Mouse (Mus musculus) cerebellum, postnatal 25 days (tissue): ENCODE results near the gene a.

Experiments
- DNase-seq, 2 experiments: peaks; one replicate each; pipeline ENCODE4 v3.0.0; 2021; ENCODE audit warnings: mixed read lengths in 2 of 2

The a gene

DNA sequence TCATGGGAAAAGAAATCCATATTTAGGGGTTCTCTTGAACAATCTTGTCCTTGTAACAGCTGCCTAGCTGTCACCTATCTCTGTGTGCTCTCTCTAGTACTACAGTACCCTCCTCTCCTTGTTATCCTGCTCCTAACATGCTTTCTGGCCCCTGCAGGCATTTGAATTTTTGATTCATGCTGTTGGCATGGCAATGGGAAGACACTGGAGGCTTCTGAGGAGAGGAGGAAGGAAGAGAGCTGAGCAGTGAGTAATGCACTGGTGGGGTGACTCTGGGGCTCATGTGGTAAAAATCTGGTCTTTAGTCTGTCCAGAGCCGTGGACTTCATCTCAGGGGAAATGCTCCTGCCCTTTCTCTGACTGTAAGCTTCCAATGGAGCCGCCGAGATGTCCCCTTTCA is 5.9 kb upstream of the a start:
- DNase-seq = no peak

DNA sequence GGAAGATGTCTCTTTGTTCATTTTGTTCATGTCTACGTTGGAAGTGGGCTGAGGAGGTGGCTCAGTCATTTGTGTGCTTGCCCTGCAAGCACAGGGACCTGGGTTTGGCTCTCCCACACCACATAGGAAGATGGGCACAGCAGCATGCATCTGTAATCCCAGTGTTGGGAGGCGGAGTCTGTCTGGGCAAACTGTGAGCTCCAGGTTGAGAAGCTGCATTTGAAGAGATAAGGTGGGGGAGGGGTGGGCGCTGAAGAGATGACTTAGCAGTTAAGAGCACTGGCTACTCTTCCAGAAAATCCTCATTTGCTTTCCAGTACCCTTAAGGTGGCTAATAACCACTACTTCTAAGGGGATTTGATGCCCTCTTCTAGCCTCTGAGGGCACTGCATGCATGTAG is 5.0 kb upstream of the a start:
- DNase-seq = no peak

DNA sequence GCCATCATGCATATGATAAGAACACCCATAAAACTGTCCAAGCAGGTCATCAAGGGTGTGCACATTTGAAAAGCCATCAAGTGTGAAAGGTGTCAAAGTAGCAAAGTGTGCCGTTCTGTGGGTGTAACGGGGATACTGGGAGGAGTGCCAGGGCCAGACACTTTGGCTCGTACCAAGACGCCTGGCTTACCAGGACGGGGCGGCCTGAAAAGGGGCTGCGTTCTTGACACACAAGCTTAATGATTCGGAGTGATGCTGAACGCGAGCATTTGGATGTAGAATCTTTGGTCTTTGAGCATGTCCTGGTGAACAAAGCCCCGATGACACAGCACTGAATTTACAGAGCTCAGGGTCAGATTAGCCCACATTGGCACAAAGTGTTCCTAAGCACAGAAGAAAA is 4.4 kb upstream of the a start:
- DNase-seq = no peak

DNA sequence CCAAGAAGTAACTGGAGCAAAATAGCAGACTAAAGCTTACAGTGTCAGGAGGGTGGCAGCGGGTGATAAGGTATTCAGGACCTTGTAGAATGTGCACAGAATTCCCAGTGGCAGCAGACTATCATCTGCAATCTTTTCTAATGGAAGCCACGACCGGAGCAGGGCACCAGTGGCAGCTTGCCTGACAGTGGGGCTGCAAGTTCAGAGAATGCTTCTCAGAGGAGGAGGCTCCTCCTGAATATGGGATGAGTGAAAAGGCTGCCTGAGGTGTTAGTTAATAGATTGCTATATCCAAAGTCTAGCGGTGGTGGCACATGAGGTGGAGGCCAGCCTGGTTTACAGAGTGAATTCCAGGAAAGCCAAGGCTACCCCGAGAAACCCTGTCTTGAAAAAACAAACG is 1.8 kb upstream of the a start:
- no peak for DNase-seq

DNA sequence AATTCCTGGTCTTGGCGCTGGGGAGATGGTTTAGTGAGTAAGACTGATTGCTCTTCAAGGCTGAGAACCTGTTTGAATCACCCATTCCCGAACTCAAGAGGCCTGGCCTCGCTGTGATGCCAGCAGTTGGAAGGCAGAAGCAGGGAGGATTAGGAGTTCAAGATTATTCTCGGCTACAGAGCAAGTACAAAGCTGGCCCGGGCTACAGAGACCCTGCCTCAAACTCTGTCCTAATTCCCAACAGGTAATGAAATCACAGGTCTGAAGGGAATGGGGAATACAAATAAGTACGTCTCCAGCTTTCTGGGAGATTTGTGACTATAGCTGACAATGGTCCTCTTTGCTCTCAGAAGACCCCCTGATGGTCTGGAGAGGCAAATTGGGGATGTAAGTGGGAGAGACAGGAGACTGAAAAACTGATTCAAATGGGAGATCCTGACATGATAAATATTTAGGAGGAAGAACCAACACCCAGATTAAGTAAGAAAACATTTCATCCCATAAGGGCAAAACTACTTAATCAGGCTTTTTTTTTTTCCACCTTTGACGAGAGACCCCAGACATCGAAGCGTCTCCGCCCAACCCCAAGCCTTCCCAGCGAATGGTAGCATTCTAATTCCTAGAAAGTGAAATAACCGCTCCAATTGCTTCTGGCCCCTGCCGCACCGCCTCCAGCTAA is 1.1 kb upstream of the a start:
- peak in 1 of 2 experiments; percentile 20 for DNase-seq

DNA sequence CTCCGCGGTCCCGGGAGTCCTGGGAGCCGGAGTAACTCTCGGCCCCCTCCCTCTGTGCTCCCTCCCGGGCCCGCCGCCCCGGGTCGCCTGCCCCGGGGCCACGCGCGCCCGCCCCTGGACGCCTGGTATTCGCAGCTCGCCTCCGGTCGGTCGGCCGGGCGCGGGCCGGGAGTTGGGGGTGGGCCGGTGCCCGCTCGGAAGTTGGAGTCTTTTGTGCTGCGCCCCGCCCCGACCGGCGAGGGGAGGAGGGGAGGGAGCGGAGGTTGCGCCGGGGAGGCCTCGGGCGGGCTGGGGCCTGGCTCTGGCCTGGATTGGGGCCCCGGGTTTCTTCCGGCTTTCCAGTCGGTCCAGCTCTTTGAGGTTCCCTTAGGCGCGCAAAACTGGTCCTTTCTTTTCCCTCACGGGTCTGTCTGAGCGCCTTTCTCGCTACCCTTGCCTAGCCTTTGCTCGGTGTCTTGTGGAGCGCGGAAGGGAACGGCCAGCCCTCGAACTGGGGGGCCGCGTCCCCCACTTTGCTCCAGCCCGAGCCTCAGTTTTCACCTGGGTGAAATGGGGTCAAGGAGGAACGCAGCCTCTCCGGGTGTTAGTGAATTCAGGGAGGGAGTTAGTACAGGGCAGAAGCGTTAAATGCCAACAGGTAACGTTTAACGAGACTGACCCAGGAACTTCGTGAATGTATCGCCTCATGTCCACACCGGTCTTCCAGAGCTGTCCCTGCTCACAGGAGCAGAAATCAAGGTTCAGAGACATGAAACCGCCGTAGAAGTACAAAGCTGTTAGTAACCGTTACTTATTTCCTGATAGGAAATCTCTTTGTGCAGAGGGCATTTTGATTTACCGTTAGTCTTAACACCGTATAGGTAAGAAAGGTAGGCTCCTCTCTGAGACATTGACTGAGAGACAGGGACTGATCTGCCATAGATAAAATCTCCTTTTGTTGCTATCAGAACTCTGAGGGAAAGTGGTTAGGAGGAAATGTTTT is 750 bp downstream of the a start:
- peak; percentile 73 to 82 for DNase-seq

DNA sequence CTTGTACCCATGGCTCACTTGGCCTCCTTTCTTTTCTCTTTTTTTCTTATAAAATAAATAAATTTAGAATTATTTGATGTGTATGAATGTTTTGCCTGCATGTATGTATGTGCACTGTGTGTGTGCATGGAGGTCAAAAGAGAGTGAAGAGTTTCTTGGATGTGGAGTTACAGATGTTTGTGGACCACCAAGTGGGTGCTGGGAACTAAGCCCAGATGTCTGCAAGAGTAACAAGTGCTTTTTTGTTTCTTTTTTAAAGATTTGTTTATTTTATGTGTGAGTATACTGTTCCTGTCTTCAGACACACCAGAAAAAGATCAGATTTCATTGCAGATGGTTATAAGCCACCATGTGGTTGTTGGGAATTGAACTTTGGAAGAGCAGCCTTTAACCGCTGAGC is 12.2 kb downstream of the a start:
- no peak for DNase-seq

DNA sequence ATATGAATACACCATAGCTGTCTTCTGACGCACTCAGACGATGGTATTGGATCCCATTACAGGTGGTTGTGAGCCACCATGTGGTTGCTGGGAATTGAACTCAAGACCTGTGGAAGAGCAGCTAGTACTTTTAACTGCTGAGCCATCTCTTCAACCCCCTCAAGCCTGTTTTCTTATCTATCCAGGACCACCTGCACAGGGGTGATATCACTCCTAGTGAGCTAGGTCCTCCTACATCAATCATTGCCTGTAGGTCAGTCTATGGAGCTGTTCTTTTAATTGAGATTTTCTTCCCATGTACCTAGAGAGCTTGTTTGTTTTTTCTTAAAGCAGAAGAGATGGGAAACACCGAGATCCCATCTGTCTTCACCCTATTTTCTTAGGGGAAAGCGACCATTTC is 12.6 kb downstream of the a start:
- DNase-seq = no peak

DNA sequence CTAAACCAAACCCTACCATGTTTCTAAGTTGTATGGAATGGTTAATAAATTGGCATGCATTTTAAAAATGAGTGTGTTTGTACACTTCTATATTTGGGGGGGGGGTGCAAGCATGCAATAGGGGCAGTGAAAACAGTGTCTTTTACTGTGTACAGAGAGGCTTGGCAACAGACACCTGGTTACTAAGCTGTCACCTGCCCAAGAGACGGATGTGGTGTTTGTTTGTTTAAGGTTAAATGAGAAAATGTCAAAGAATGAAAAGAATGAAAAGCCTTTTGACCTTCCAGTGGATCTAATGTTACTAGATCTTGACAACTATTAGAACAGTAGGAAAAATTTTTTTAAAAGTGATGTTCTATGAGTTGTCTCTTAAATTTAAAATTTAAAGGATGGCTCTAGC is 16.5 kb downstream of the a start:
- no peak for DNase-seq

DNA sequence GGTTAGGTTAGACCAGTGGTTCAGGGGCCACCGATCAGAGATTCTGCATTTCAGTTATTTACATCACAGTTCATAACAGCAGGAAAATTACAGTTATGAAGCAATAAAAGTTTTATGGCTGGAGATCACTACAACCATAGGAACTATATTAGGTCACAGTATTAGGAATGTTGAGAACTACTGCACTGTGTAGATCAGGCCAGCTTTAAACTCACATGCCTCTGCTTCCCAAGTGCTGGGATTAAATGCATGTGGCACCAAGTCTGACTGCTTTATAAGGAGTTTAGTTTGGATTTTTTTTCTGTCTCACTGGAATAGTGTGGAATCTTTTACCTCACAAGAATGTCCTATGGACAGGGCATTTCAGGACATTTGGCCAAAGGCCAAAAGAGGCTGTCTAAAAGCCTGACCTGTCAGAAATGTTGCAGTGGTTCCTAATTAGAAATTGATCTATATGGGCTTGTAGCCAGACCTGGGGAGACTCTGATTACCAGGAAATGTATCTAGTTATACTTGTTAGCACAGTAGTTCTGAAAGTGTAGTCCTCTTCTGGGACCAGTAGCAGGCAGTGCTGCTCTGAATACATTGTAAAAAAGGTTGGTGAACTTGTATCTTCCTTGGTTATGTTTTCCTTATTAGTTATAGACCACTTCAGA is 18.0 kb downstream of the a start:
- peak in 1 of 2 experiments; percentile 49 for DNase-seq

DNA sequence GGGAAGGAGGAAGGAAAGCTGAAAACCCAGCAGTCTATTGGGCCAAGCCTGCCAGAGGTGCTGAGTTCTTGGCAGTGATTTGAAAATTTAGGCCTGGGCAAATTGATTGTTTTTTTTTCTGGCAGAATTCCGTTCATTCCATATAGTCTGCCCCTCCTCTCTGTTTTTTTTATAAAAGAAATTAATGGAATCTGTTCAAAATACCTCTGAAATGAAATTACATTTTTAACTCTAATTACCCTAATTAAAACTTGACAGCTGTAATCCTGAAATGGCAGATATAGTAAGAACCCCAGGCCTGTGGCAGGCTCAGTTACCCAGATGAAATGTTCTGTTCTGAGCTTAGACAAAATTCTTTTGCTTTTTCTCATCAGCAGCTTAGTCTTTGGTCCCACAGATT is 19.6 kb downstream of the a start:
- DNase-seq = no peak

DNA sequence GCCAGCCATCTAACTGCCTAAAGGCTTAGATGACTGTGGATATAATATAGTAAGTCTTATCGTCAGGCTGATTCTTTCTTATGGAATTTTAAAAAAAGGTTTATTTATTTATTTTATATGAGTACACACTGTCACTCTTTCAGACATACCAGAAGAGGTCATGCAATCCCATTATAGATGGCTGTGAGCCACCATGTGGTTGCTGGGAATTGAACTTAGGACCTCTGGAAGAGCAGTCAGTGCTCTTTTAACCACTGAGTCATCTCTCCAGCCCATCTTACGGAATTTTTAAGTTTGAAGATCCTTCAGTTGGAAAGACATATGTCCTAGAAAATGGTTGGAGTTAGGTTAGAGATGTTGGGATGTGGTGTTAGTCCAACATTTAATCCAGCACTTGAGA is 22.2 kb downstream of the a start:
- DNase-seq = no peak

DNA sequence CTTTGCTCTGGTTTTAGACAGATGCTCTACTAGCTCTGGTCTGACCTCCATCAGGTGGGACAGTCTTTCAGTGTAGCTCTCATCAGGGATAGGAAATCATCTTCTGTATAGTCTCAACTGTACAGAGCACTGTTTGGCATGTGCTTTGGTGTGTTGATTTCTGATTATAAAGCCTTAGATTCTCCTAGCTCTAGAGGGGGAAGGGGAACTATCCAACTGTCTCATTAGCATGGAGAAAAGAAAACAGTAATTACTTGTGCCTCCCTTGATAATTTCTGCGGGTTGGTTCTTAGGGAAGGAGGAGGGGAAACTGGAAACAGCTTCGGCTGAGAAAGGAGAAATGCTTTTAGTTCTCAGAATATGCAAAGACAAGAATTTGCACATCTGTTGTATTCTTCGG is 25.9 kb downstream of the a start:
- no peak for DNase-seq

DNA sequence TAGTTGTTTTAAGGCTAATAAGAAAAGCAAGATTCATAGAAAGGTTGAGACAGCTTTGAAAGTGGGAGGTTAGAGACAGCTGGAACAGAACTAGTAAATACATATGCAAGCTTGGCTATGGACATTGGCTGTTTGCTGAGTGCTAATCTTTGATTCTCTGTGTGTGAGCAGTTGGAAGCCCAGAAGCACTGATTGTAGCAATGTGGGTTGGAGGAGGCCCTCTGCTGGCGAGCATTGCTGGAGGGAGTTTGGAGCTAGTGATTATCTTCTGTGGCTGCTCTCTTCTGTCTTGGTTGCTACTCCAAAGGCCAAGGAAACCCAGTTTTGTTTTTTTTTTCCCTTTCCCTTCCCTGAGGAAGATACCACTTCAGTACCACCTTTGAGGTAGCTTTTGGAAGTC is 26.6 kb downstream of the a start:
- DNase-seq = peak; percentile 64 to 74

DNA sequence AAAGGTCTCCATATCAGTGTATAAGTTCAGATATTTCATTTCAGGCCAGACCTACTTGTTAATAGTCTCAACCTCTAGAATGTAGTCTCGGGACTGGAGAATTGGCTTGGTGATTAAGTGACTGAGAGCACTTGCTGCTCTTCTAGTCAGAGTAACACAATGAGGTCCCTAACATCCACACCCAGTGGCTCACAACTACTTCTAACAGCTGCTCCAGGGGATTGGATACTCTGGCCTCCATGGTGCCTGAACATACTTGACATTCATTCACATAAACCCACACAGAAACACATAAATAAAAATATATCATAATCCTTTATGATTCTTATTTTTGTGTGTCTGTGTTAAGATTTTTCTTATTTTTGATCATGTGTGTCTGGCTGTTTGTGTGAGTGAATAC is 27.4 kb downstream of the a start:
- no peak for DNase-seq

DNA sequence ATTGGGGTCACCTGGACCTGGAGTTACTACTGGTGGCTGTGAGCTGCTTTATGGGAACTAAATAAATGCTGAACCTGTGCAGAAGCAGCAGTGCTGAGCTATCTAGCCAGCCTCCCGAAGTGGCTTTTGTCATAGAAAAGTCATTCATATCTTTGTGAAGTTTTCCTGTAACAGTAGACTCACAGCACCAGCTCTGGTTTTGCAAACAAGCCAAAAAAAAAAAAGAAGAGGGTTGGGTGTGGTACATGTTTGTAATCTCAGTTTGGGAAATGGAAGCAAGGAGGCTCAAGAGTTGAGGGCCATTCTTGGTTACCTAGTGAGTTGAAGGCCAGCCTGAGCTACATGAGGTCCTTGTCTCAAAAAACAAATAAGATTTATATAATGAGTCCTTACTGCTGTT is 29.1 kb downstream of the a start:
- no peak for DNase-seq

DNA sequence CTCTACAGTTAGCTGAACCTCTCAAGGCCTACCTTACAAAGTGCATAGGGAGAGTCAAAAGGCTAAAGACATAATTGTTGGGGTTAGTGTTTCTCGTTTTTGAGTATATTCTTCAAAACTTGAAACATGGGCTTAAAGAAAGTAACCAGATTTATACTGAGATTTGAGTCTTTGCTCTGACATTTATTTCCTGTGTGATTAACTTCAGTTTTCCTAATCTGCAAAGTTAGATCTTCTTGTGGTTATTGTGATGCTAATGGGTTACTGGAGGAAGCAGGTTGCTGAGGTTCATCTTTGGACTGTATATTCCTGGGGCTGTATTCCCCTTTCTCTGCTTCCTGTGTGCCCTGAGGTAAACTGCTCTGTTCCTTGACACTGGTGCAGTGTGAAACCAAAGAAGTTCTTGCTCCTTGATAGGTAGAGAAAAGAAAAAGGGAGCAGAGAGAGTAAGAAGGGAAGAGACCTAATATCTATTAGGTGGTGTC is 34.9 kb downstream of the a start:
- no peak for DNase-seq

DNA sequence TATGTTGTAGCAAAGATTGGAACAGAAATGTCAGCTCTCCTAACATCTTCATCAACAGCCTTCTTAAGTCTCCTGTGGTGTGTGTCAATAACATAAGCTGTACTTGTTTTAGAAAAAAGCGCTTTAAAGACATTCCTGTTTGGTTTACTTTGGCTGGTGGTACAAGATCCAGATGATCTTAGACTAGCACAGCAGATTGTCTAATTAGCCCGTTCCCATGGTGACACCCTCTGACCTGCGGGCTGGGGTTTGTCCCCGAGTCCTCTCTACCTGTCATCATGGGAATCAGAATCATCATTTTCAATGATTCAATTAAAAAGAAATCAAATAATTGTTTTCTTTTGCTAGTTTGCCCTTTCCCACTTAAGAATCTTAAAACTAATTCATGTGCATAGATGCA is 36.3 kb downstream of the a start:
- no peak for DNase-seq

DNA sequence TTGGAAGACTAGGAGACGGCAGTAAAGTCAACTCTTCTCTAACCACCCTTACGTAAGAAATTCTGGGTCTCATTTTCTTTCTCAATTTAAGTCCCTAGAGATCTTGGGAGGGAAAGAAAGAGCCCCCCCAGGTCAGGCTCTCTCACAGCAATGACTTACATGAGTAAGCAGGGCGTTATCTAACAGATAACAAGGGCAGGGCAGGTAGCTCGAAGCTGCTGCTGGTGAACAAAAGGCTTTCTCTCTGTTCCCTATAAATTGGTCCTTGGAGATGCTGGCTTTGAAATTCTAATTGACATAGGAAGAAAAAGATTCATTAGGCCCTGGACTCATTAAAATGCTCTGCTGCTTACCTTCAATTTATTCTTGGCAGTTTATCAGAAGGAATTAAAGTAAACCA is 41.3 kb downstream of the a start:
- DNase-seq = no peak

DNA sequence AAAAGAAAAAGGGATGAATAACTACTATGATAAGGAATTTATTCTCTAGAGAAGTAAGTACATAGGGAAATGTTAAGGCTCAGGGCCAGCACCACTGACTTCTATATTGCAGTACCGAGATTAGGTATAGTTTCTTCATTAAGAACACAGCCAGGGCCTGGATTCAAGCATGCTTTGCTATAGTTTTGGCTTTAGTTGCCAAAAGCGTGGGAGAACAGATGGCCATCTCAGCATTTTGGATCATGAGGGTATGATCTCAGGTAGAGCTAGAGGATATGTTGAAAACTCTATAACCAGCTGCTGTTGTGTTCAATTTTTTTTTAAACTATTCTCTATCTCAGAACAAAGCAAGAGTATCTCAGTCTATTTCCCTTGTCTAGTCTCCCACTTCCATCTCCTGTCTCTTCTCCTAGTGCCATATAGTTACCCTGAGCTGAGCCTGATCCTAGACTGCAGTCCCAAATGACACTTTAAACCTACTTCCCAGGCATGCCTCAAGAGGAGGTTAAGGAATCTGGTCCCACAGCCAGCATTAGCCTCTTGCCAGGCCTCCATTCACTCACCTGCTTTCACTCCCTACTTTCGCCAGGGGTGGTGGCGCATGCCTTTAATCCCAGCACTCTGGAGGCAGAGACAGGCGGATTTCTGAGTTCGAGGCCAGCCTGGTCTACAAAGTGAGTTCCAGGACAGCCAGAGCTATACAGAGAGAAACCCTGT is 43.1 kb downstream of the a start:
- peak; percentile 59 to 72 for DNase-seq

DNA sequence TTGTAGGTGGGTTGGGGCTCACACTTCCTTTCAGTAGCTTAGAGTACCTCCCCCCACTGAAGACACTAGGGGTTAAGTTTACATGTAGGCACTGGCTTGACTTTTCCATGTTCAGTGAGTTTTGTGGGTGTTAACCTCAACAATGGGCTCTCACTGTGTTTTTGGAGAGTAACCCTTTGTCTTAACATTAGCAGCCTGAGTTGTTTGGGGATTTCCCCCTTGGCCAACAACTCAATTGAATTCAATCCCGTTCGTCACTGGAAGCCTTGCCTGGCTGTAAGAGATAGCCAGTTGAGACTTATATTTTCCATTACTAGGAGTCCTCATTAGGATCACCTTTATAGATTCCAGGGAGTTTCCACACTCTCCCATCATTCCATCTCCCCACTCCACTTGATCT is 45.3 kb downstream of the a start:
- no peak for DNase-seq

DNA sequence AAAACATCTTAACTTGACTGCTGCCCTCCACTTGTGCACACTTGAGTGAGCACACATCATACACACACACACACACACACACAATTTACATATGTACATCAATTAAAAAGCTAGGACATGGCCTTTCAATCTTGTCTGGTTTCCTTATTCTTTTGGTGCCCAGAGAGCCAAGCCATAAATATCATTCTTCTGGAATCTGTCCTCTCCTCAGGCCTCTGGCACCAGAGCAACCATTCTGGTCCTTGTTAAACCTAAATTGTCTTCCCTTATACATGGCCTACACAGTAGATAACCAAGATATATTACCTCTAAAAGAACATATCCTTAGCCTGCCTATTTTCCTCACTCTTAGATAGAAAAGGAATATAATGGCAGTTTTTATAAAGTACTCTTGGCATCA is 56.9 kb downstream of the a start:
- DNase-seq = peak; percentile 37 to 54

DNA sequence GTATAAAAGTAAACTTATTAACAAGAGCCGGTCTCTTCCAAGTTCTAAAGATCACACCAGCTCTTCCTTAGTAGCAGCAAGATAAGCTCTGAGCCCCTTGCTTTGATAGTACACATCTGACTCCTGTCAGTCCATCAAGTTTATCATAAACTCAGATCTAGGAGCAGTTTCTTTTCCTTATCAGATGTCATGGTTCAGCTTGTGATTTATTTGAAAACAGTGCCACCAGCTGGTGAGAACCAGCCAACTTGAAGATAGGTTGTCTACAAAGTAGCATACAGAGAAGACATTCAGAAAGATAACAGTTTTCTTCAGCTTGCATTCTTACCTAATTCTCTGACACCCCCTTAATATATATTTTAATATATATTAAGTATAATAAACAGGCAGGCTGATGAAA is 64.2 kb downstream of the a start:
- DNase-seq = peak; percentile 68 to 85
